ENCODE assay signal across 8 mouse cellular contexts in the genomic region with DNA sequence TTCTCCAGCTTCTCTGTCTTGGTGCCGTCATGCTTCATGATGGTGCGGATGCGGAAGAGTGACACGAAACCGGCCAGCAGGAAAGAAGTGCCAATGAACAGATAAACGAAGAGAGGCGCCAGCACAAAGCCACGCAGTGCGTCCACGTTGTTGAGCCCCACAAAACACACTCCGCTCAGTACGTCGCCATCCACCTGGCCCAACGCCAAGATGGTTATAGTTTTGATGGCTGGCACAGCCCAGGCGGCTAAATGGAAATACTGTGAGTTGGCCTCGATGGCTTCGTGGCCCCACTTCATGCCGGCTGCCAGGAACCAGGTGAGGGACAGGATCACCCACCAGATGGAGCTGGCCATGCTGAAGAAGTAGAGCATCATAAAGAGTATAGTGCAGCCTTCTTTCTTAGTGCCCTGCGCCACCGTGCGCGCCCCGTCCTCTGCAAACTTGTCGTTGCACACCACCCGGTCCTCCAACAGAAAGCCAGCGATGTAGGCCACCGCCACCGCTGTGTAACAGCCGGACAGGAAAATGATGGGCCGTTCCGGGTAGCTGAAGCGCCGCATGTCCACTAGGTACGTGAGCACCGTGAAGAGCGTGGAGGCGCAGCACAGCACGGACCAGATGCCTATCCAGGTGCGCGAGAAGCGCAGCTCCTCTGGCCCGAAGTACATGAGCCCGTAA. TPM values are rescaled to one million over a fixed set of nuclear protein-coding genes. Genes with fewer than 3 reads are reported as not detected.
DNase-seq lines count a peak whose midpoint lies in the region; ATAC-seq and TF ChIP-seq lines count a peak whose summit lies in the region.

No protein-coding gene starts in this region.

- TF ChIP-seq CTCF in midbrain, postnatal 0 days (IDR thresholded peaks at IDR 0.05), result peak; percentile 48

- H3K4me3 ChIP-seq in intestine, embryonic 16.5 days (ENCODE audit: low read length), result peak overlapping the region; percentile 89
- H3K4me3 ChIP-seq in limb, embryonic 13.5 days, result peak overlapping the region; percentile 91
- peak overlapping the region; percentile 94 for H3K4me3 ChIP-seq in midbrain, postnatal 0 days (ENCODE audit: low read depth, low read length)

- H3K9me3 ChIP-seq in intestine, embryonic 16.5 days (ENCODE audit: control insufficient read depth, low read length), result no peaks in the 10 kb centered on the region
- no peaks in the 10 kb centered on the region for H3K9me3 ChIP-seq in limb, embryonic 13.5 days
- no peaks in the 10 kb centered on the region for H3K9me3 ChIP-seq in midbrain, postnatal 0 days (ENCODE audit: low read length)

- peak overlapping the region; percentile 95 for H3K4me2 ChIP-seq in intestine, embryonic 16.5 days (ENCODE audit: low read depth, low read length)
- peak overlapping the region; percentile 93 for H3K4me2 ChIP-seq in limb, embryonic 13.5 days (replicated peaks)
- H3K4me2 ChIP-seq in midbrain, postnatal 0 days (ENCODE audit: low read depth, low read length, poor library complexity, severe bottlenecking), result peak overlapping the region; percentile 87

- H3K9ac ChIP-seq in intestine, embryonic 16.5 days (ENCODE audit: low read depth, low read length), result peak overlapping the region; percentile 92
- H3K9ac ChIP-seq in limb, embryonic 13.5 days, result peak overlapping the region; percentile 95
- peak overlapping the region; percentile 82 for H3K9ac ChIP-seq in midbrain, postnatal 0 days (replicated peaks; ENCODE audit: low read length, poor library complexity, severe bottlenecking)

- no peaks in the 10 kb centered on the region for H3K36me3 ChIP-seq in intestine, embryonic 16.5 days (ENCODE audit: control insufficient read depth, insufficient read depth, low read length)
- H3K36me3 ChIP-seq in limb, embryonic 13.5 days, result no peaks in the 10 kb centered on the region
- no peaks in the 10 kb centered on the region for H3K36me3 ChIP-seq in midbrain, postnatal 0 days (ENCODE audit: insufficient read depth, low read length)

- no peaks in the 10 kb centered on the region for H3K27me3 ChIP-seq in intestine, embryonic 16.5 days (replicated peaks; ENCODE audit: control insufficient read depth, insufficient read depth, low read length)
- no peaks in the 10 kb centered on the region for H3K27me3 ChIP-seq in limb, embryonic 13.5 days
- no peaks in the 10 kb centered on the region for H3K27me3 ChIP-seq in midbrain, postnatal 0 days (ENCODE audit: insufficient read depth, low read length)

- peak overlapping the region; percentile 97; the same call in 1 of the 2 replicates for H3K27ac ChIP-seq in intestine, embryonic 16.5 days (ENCODE audit: low read length)
- peak overlapping the region; percentile 99 for H3K27ac ChIP-seq in limb, embryonic 13.5 days
- H3K27ac ChIP-seq in midbrain, postnatal 0 days (ENCODE audit: low read depth, low read length), result peak overlapping the region; percentile 96

- 6% methylated on average over 43 of the region's 43 CpGs for WGBS in intestine, embryonic 16.5 days
- 2% methylated on average over 43 of the region's 43 CpGs for WGBS in limb, embryonic 13.5 days
- 3% methylated on average over 43 of the region's 43 CpGs for WGBS in midbrain, postnatal 0 days

- ATAC-seq in intestine, embryonic 16.5 days, result peak; percentile 19
- ATAC-seq in limb, embryonic 13.5 days (ENCODE audit: low FRiP score, low read depth), result peak; percentile 6; the same call in 1 of the 2 replicates
- ATAC-seq in midbrain, postnatal 0 days (ENCODE audit: low FRiP score), result peak; percentile 12; the same call in 1 of the 2 replicates

- DNase-seq in adrenal gland, postnatal 10 days, result peak; percentile 23
- no peak for DNase-seq in adrenal gland, postnatal 4 days (ENCODE audit: low spot score in 2 of 2)
- peak; percentile 56 to 67 for DNase-seq in cerebellum, postnatal 25 days
- DNase-seq in gastrocnemius, postnatal 10 days, result peak; percentile 35
- peak; percentile 56 for DNase-seq in midbrain, postnatal 0 days (ENCODE audit: low spot score)
- DNase-seq in urinary bladder, postnatal 36 days (ENCODE audit: low spot score in 2 of 2), result peak; percentile 16 to 20

- peaks cover 5% of the 10 kb centered on the region; the same call in 1 of the 2 replicates for H3K4me1 ChIP-seq in intestine, embryonic 16.5 days (ENCODE audit: control insufficient read depth, insufficient read depth, low read length)
- H3K4me1 ChIP-seq in limb, embryonic 13.5 days, result peaks cover 30% of the 10 kb centered on the region
- peaks cover 3% of the 10 kb centered on the region; the same call in 1 of the 2 replicates for H3K4me1 ChIP-seq in midbrain, postnatal 0 days (ENCODE audit: insufficient read depth, low read length)

RNA-seq across cellular contexts. Expression of a gene that starts 1.7 kb away (rescaled TPM):
- total RNA-seq in adrenal gland, postnatal 10 days (2021), result 10 to 100 TPM; 17.5 to 20.9 TPM
- total RNA-seq in adrenal gland, postnatal 4 days (2021), result 10 to 100 TPM; 23.2 to 32.7 TPM
- total RNA-seq in gastrocnemius, postnatal 10 days (2021), result 10 to 100 TPM; 12.3 to 13.3 TPM
- 10.1 and 10.6 TPM in 2 replicates for polyA plus RNA-seq in intestine, embryonic 16.5 days (2015; fragmentation: Nextera tagmentation; extraction: Ambion mirVana)
- polyA plus RNA-seq in limb, embryonic 13.5 days (2015; fragmentation: Nextera tagmentation; extraction: Ambion mirVana), result 18.3 and 18.8 TPM in 2 replicates
- 105 and 112 TPM in 2 replicates for total RNA-seq in midbrain, postnatal 0 days (2014; rRNA removed)
- polyA plus RNA-seq in midbrain, postnatal 0 days (2015; fragmentation: Nextera tagmentation; extraction: Ambion mirVana), result 14.1 and 16.2 TPM in 2 replicates

Comparison
In these comparisons a context has a peak if more than half of its experiments do, and no peak if none do; other contexts are left out.
1. DNase-seq: peak in adrenal gland, postnatal 10 days (single experiment), cerebellum, postnatal 25 days (2 of 2), gastrocnemius, postnatal 10 days (single experiment), midbrain, postnatal 0 days (single experiment) and urinary bladder, postnatal 36 days (2 of 2); none in adrenal gland, postnatal 4 days (0 of 2).
2. Peak in every context shown above with its lines, with median percentiles within 50 percentile points of each other: ATAC-seq, H3K27ac ChIP-seq, H3K4me2 ChIP-seq, H3K4me3 ChIP-seq and H3K9ac ChIP-seq.